Mouse (Mus musculus) cerebellum, adult 8-10 months (tissue): ENCODE data around the gene Phlpp1.

ENCODE experiments used
- DNase-seq: peaks from one replicate; pipeline ENCODE4 v3.0.0; 2022

Phlpp1 gene

GRCm38 (mm10) chr1:106168001-106168400 lies 3.6 kb upstream of the Phlpp1 start:
- DNase-seq = no peak

- no peak for DNase-seq
Measured at GRCm38 (mm10) chr1:106168801-106169200, 2.8 kb upstream of the Phlpp1 start.

GRCm38 (mm10) chr1:106169741-106170265 lies 1.7 kb upstream of the Phlpp1 start:
- DNase-seq = no peak

- peak; percentile 55 for DNase-seq
Measured at GRCm38 (mm10) chr1:106172301-106172930, 864 bp downstream of the Phlpp1 start.

GRCm38 (mm10) chr1:106172931-106173371 lies 1.4 kb downstream of the Phlpp1 start:
- DNase-seq = peak; percentile 36

GRCm38 (mm10) chr1:106173621-106174156 lies 2.1 kb downstream of the Phlpp1 start:
- no peak for DNase-seq

GRCm38 (mm10) chr1:106174598-106174997 lies 3.0 kb downstream of the Phlpp1 start:
- no peak for DNase-seq

GRCm38 (mm10) chr1:106175360-106175759 lies 3.8 kb downstream of the Phlpp1 start:
- no peak for DNase-seq

- no peak for DNase-seq
Measured at GRCm38 (mm10) chr1:106176791-106177190, 5.2 kb downstream of the Phlpp1 start.

- DNase-seq = no peak
Measured at GRCm38 (mm10) chr1:106177868-106178790, 6.6 kb downstream of the Phlpp1 start.

GRCm38 (mm10) chr1:106183701-106184100 lies 12.1 kb downstream of the Phlpp1 start:
- DNase-seq = no peak

- no peak for DNase-seq
Measured at GRCm38 (mm10) chr1:106184780-106185460, 13.4 kb downstream of the Phlpp1 start.

- DNase-seq = no peak
Measured at GRCm38 (mm10) chr1:106185461-106185924, 13.9 kb downstream of the Phlpp1 start.

- DNase-seq = no peak
Measured at GRCm38 (mm10) chr1:106186062-106186461, 14.5 kb downstream of the Phlpp1 start.

GRCm38 (mm10) chr1:106187480-106187879 lies 15.9 kb downstream of the Phlpp1 start:
- DNase-seq = no peak

- DNase-seq = no peak
Measured at GRCm38 (mm10) chr1:106188756-106189155, 17.2 kb downstream of the Phlpp1 start.

- no peak for DNase-seq
Measured at GRCm38 (mm10) chr1:106189311-106189710, 17.8 kb downstream of the Phlpp1 start.

- DNase-seq = no peak
Measured at GRCm38 (mm10) chr1:106190695-106191094, 19.1 kb downstream of the Phlpp1 start.

GRCm38 (mm10) chr1:106191885-106192284 lies 20.3 kb downstream of the Phlpp1 start:
- DNase-seq = no peak

- no peak for DNase-seq
Measured at GRCm38 (mm10) chr1:106192864-106193470, 21.4 kb downstream of the Phlpp1 start.

GRCm38 (mm10) chr1:106193487-106193886 lies 21.9 kb downstream of the Phlpp1 start:
- DNase-seq = no peak

- DNase-seq = no peak
Measured at GRCm38 (mm10) chr1:106194263-106194662, 22.7 kb downstream of the Phlpp1 start.
